Mouse (Mus musculus): ENCODE results near the gene Agtpbp1. TPM values are rescaled to one million over a fixed set of nuclear protein-coding genes. Genes with fewer than 3 reads are reported as not detected.
"Not testable (repeated sequence)": the region's sequence is repeated elsewhere in the genome, so short reads cannot be mapped to it uniquely, and the experiment has no call there.

The Agtpbp1 gene
- polyA plus RNA-seq (2015; fragmentation: Nextera tagmentation; extraction: Ambion mirVana): 14.9 and 16.3 TPM in 2 replicates

DNA sequence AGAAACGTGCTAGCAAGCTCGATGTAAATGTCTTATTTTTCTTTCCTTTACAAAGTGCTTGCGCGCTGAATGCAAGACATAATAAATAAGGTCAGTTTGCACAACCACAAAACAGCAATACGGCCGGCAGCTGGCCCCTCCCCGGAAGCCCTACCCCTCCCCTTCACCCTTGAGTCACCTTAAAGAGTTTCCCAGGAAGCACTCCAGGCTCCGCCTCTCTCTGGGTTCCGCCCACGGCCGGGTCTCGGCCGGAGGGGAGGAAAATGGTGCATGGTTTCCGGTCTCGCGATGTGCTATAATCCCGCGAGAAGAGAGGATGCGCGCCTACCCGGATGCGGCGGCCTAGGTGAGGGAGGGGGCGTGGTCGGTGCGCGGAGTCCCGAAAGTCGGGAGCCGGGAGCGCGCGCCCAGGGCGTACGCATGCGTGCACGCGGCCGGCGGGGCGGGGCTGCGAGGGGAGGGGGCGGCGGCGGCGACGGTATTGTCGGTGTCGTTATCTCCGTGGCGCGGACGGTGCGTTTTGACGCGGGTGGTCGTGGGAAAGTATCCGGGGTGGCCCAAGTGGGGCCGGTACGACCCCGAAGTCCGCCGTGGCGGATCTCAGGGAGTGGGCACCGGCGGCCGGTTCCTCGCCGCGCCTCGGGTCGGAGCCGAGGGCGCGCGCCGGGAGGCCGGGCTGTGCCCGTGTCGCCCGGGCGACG, at the start of gene Agtpbp1, which contains the start of gene Naa35:
Gene Agtpbp1 (minus strand): TSS at position 281 of the 701 bp plus-strand sequence.
Gene Naa35 (plus strand): TSS at position 313 of the 701 bp plus-strand sequence.
- peak; percentile 99 for DNase-seq (ENCODE audit: low spot score)

DNA sequence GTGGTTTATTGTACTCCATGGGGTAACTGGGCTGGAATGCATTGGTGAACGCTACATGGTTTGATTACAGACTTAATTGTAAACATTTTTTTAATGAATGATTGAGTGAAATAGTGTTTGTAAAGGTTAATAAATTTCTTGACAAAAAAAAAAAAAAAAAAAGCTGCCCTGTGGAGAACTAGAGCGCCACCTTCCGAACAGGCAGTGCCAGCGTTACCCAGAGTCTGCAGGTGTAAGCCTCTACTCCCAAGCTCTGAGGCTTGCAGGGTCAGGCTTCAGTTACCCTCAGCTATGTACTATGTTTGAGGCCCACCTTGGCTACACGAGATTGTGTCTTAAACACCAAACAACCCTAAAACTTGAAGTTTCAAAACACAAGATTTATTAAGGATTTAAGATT, 49.6 kb upstream of the Agtpbp1 start:
- peak; percentile 10 for DNase-seq (ENCODE audit: low spot score)

DNA sequence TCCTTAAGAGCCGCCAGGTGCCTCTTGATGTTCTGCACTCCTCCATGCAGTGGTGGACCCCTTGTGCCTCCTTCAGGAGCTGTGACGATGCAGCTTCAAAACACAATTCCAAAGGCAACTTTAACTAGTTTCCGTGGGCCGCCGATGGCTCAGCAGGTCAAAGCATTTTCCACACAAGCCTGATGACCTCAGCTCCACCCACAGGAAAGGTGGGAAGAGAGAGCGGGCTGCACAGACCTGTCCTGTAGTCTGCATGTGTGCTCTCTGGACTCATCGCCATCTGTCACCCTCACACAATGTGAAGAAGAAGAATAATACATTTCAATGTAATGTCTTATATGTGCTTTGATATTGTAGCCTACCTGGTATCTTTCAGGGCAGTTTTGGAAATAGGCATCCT, 41.7 kb upstream of the Agtpbp1 start:
- DNase-seq (ENCODE audit: low spot score): no peak

GRCm38 (mm10) chr13:59624903-59625302, 39.9 kb upstream of the Agtpbp1 start:
- DNase-seq (ENCODE audit: low spot score): no peak

DNA sequence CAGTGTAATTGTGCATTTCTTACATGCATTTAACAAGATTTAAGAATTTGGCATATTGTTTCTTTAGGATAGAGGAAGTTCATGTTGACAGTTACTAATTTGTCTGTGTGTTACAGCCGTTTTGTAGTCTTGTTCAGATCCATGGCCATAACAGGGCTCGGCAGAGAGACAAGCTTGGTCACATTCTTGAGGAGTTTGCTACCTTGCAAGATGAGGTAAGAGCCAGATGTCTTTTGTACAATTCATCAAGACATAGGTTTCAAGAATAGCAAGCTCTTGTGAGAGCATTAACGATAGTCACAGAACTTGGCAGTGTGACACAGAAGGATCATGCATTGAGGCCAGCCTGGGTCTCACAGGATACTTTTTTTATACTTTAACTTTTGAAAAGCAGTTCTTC, 39.4 kb upstream of the Agtpbp1 start:
- DNase-seq (ENCODE audit: low spot score): no peak

- DNase-seq (ENCODE audit: low spot score): no peak
These were observed 36.8 kb upstream of the Agtpbp1 start for GRCm38 (mm10) chr13:59621643-59622489.

- DNase-seq (ENCODE audit: low spot score): no peak
These were observed 33.4 kb upstream of the Agtpbp1 start for GRCm38 (mm10) chr13:59618463-59618862.

- no peak for DNase-seq (ENCODE audit: low spot score)
These were observed 30.5 kb upstream of the Agtpbp1 start for GRCm38 (mm10) chr13:59615554-59615953.

DNA sequence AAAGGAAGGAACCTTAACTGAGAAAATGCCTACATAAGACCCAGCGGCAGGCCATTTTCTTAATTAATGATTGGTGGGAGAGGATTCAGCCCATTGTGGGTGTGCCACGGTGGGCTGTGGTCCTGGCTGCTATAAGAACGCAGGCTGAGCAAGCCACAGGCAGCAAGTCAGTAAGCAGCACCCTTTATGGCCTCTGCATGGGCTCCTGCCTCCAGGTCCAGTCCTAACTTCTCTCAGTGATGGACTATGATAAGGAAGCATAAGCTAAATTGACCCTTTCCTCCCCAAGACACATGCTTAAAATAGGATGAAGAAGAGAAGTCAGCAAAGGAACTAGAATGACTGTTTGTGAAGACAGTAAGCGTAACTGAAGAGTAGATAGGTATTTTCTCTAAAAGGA, 30.1 kb upstream of the Agtpbp1 start:
- DNase-seq (ENCODE audit: low spot score): no peak

GRCm38 (mm10) chr13:59613868-59614267, 28.8 kb upstream of the Agtpbp1 start:
- DNase-seq (ENCODE audit: low spot score): no peak

DNA sequence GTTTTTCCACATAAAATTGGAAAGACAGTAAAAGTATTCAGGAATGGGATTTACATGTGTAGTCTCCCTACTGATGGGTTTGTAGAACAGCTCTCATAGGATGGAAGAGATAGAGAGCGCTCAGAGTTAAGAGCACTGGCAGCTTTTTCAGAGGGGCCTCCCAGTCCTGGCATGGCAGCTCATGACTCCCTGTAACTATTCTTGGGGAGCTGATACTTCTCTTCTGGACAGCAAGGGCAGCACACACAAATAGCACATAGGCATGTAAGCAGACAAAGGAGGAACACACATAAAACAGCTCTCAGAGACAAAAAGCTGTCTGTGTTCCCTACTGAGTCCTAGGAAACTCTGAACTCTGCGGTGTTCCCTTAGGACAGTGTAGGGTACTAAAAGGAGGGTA, 25.4 kb upstream of the Agtpbp1 start:
- no peak for DNase-seq (ENCODE audit: low spot score)

DNA sequence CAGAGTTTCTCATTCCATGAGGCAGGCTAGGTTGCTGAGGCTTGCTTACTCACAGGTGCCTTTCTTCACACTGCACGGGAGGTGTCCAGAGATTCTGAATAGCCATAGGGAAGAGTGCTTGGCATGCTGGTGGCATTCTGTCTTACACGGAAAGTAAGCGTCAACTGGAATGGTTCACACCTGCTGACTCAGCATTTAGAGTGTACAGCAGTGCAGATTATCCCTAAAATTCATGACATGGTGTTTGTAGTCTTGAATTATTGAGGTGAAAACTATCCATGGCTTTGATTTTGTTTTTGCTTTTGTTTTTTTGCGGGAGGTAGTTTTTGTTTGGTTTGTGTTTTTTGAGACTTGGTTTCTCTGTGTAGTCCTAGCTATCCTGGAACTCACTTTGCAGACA, 24.9 kb upstream of the Agtpbp1 start:
- DNase-seq (ENCODE audit: low spot score): no peak

DNA sequence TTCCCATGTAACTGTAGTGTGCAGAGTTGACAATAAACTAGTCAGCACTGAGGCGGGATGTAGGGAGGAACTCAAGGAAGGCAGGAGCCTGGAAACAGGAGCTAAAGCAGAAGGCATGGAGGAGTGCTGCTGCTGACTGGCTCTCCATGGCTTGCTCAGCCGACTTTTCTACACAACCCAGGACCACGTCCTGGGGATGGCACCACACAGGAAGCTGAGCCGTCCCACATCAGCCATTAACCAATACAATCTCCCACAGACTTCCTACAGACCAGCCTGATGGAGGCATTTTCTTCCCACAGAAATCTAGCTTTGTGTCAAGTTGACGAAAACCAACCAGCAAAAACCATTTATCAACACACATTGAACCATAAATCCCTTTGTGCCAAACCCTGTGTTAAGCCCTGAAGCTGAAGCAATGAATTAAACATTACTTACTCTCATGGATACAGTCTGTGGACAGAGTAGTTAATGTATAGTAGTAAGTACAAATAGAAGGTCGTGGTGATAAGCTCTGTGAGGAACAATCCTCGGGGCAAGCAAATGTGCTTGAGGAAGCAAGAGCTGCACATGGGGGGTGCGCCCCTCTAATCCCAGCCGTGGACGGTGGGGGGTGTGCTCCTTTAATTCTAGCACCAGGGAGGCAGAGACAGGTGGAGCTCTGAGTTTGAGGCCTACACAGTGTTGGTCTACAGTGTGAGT, 20.3 kb upstream of the Agtpbp1 start:
- no peak for DNase-seq (ENCODE audit: low spot score)

- no peak for DNase-seq (ENCODE audit: low spot score)
These were observed 19.5 kb upstream of the Agtpbp1 start for GRCm38 (mm10) chr13:59604511-59604910.

GRCm38 (mm10) chr13:59603096-59603495, 18.1 kb upstream of the Agtpbp1 start:
- no peak for DNase-seq (ENCODE audit: low spot score)

GRCm38 (mm10) chr13:59592630-59593029, 7.6 kb upstream of the Agtpbp1 start:
- DNase-seq (ENCODE audit: low spot score): no peak

DNA sequence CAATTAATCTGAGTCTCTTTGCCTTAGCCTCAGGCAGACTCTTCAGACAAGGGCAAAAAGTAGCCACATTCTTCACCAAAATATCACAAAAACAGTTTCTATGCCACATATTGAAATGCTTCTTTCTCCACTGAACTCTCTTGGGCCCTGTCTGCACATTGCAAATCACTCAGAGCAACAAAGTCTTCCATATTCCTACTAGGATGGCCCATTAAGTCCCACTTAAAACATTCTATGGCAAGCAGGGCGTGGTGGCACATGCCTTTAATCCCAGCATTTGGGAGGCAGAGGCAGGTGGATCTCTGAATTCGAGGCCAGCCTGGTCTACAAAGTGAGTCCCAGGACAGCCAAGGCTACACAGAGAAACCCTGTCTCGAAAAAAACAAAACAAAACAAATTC, 7.0 kb upstream of the Agtpbp1 start:
- not testable (repeated sequence) for DNase-seq (ENCODE audit: low spot score)

DNA sequence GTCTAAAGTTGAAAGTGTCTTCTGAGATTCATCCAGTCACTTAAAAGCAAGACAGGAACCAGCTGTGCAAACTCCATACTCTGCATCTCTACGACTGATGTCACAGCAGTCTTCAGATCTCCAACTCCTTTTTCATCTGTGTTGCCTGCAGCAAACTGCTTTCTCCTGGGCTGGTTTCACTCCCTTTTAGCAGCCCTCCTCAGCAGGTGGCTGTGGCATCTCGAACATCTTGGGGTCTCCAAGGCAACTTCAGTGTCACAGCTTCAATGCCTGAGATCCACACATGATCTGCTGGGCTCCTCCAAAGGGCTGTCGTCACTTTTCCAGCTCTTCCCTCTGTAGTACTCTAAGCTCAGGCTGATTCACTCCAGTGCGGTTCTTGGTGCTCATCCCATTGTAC, 5.7 kb upstream of the Agtpbp1 start:
- peak; percentile 28 for DNase-seq (ENCODE audit: low spot score)

- no peak for DNase-seq (ENCODE audit: low spot score)
These were observed 4.6 kb upstream of the Agtpbp1 start for GRCm38 (mm10) chr13:59589672-59590071.

DNA sequence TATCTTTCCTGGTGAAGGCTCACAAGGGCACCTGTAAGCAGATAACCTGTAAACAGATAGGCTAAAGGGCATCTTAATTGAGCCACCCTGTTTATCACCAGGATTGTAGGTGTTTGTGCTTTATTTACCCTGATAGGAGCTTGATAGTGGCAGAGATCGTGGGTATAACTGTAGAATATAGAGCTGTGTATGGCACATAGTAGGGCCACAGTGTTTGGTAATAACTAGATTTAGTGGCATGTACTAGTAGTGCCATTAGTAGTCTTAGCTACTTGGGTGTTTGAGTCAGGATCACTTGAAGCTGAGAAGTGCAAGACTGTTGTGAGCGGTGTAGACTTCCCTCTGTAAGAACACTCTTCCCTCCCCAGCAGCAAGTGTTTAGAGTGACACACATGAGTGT, 2.2 kb upstream of the Agtpbp1 start:
- no peak for DNase-seq (ENCODE audit: low spot score)

DNA sequence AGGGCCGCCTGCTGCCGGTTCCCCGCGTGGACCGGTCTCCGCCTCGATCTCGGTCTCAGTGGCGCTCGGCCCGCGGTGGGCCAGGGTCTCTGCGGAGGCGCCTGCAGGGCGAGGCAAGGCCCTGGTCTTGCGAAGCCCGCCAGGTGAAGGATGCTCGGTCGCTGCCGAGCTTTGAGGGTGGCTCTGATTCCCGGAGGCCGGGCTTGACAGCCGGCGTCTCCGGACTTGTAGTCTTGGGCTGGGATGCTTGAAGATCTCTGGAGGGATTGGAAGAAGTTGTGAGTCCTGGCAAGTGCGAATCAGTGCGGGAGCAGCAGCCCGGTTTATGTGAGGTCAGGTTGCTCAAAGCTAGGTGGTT, 600 bp upstream of the Agtpbp1 start:
- no peak for DNase-seq (ENCODE audit: low spot score)

DNA sequence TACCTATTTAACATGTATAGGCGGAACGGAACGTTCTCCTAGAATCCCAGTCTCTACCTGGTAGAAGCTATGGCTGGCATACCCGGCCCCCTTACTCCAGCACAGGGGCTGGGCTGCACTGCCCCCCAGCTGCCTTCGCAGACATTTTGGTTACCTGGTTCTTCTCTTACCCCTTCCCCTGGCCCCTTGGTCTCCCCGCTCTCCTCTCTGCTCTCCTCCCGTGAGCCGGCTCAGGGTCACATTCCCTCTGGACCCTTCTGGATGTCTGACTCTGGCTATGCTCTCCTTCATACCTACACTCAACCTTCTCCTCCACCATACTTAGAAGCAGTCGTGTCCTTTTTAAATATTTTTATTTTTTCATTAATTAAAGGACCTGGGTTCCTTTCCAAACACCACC, 546 bp downstream of the Agtpbp1 start:
- DNase-seq (ENCODE audit: low spot score): peak; percentile 26

Data from thymus, postnatal 0 days (tissue).